Mouse (Mus musculus) ES-Bruce4 (cell line): ENCODE measurements around the gene Shc2. TPM values are rescaled to one million over a fixed set of nuclear protein-coding genes. Genes with fewer than 3 reads are reported as not detected.

Experiments
- H3K27ac ChIP-seq: 2 replicates; pipeline ENCODE4 v1.5.1; 2012; ENCODE audit warnings: low read length, inconsistent platforms; ENCODE audit not compliant: insufficient read depth
- H3K27me3 ChIP-seq: 2 replicates; pipeline ENCODE4 v1.6.1; 2012; ENCODE audit warnings: mild to moderate bottlenecking, low read length, inconsistent platforms; ENCODE audit not compliant: control insufficient read depth, poor library complexity, insufficient read depth, severe bottlenecking
- H3K36me3 ChIP-seq: 2 replicates; pipeline ENCODE4 v1.6.1; 2012; ENCODE audit warnings: inconsistent platforms, mild to moderate bottlenecking, low read length, moderate library complexity; ENCODE audit not compliant: control insufficient read depth, poor library complexity, insufficient read depth, severe bottlenecking
- H3K4me1 ChIP-seq: one replicate; pipeline ENCODE4 v1.8.1; 2011; ENCODE audit warnings: low read length; ENCODE audit not compliant: control insufficient read depth, insufficient read depth
- H3K4me3 ChIP-seq: 2 replicates; pipeline ENCODE4 v1.5.1; 2011; ENCODE audit warnings: low read depth, mild to moderate bottlenecking, low read length
- H3K9ac ChIP-seq: 2 replicates; pipeline ENCODE4 v1.6.1; 2012; ENCODE audit warnings: low read depth, mild to moderate bottlenecking, inconsistent platforms; ENCODE audit not compliant: poor library complexity, severe bottlenecking
- H3K9me3 ChIP-seq: replicated peaks from 2 replicates; pipeline ENCODE4 v1.6.1; 2012; ENCODE audit warnings: mild to moderate bottlenecking, low read length, inconsistent platforms; ENCODE audit not compliant: control insufficient read depth, poor library complexity, insufficient read depth, severe bottlenecking
- CTCF ChIP-seq: IDR thresholded peaks from one replicate; pipeline ENCODE4 v1.8.1; 2011; ENCODE audit warnings: low read depth, low read length
- EP300 ChIP-seq: IDR thresholded peaks from 2 replicates; pipeline ENCODE4 v1.6.1; 2011; ENCODE audit warnings: low read depth, low read length; ENCODE audit not compliant: insufficient read depth
- POLR2A ChIP-seq: IDR thresholded peaks from one replicate; pipeline ENCODE4 v1.8.1; 2011; ENCODE audit warnings: low read length; ENCODE audit not compliant: insufficient read depth
- polyA plus RNA-seq: library from polyadenylated mRNA; stranded (reverse); fragments of >200 nt; gene quantifications from 2 replicates; pipeline ENCODE4 v1.2.4, GENCODE M21; 2011; ENCODE audit warnings: low read depth; ENCODE audit not compliant: missing spikeins, insufficient read depth, insufficient read length

The Shc2 gene
- polyA plus RNA-seq, 1 experiment, result 4.6 TPM

- H3K36me3 ChIP-seq, result no peaks in the 10 kb centered on the region
- no peaks in the 10 kb centered on the region for H3K27me3 ChIP-seq
- no peak overlapping the region for H3K9ac ChIP-seq
- TF ChIP-seq CTCF (no peak), POLR2A (no peak), EP300 (no peak)
- no peak overlapping the region for H3K27ac ChIP-seq
- H3K4me1 ChIP-seq, result peaks cover 4% of the 10 kb centered on the region
- H3K4me3 ChIP-seq, result no peak overlapping the region
- H3K9me3 ChIP-seq, result no peaks in the 10 kb centered on the region
These were observed 22.6 kb upstream of the Shc2 start for GRCm38 (mm10) chr10:79660298-79660697.

- Histone ChIP-seq H3K9me3 (no peaks in the 10 kb centered on the region), H3K36me3 (no peaks in the 10 kb centered on the region), H3K27me3 (no peaks in the 10 kb centered on the region), H3K9ac (no peak overlapping the region), H3K4me1 (peaks cover 4% of the 10 kb centered on the region), H3K4me3 (no peak overlapping the region), H3K27ac (no peak overlapping the region)
- peak; percentile 90 for TF ChIP-seq CTCF
- TF ChIP-seq EP300, result no peak
These were observed 21.1 kb upstream of the Shc2 start for GRCm38 (mm10) chr10:79658829-79659228.

- TF ChIP-seq EP300, result no peak
- no peak for TF ChIP-seq POLR2A
- no peak for TF ChIP-seq CTCF
- Histone ChIP-seq H3K27ac (no peak overlapping the region), H3K36me3 (no peaks in the 10 kb centered on the region), H3K4me1 (no peaks in the 10 kb centered on the region), H3K9me3 (no peaks in the 10 kb centered on the region), H3K27me3 (no peaks in the 10 kb centered on the region), H3K4me3 (no peak overlapping the region), H3K9ac (no peak overlapping the region)
These were observed 17.3 kb upstream of the Shc2 start for GRCm38 (mm10) chr10:79654946-79655395.

GRCm38 (mm10) chr10:79652789-79653188 lies 15.1 kb upstream of the Shc2 start:
- no peak for TF ChIP-seq EP300
- TF ChIP-seq POLR2A, result no peak
- TF ChIP-seq CTCF, result no peak
- H3K9ac ChIP-seq, result no peak overlapping the region
- no peaks in the 10 kb centered on the region for H3K27me3 ChIP-seq
- H3K27ac ChIP-seq, result no peak overlapping the region
- no peaks in the 10 kb centered on the region for H3K4me1 ChIP-seq
- no peak overlapping the region for H3K4me3 ChIP-seq
- H3K36me3 ChIP-seq, result no peaks in the 10 kb centered on the region
- H3K9me3 ChIP-seq, result no peaks in the 10 kb centered on the region

GRCm38 (mm10) chr10:79649070-79649751 lies 11.5 kb upstream of the Shc2 start:
- no peaks in the 10 kb centered on the region for H3K9me3 ChIP-seq
- no peak overlapping the region for H3K27ac ChIP-seq
- no peak overlapping the region for H3K9ac ChIP-seq
- no peaks in the 10 kb centered on the region for H3K36me3 ChIP-seq
- no peaks in the 10 kb centered on the region for H3K27me3 ChIP-seq
- no peaks in the 10 kb centered on the region for H3K4me1 ChIP-seq
- TF ChIP-seq POLR2A, result no peak
- TF ChIP-seq EP300, result no peak
- TF ChIP-seq CTCF, result peak; percentile 97
- H3K4me3 ChIP-seq, result no peak overlapping the region

- H3K36me3 ChIP-seq, result no peaks in the 10 kb centered on the region
- no peaks in the 10 kb centered on the region for H3K9me3 ChIP-seq
- no peak within 1 kb of the TSS for H3K27ac ChIP-seq
- H3K9ac ChIP-seq, result no peak within 1 kb of the TSS
- H3K27me3 ChIP-seq, result no peaks in the 10 kb centered on the region
- no peaks in the 10 kb centered on the region for H3K4me1 ChIP-seq
- TF ChIP-seq EP300 (no peak), POLR2A (no peak), CTCF (no peak)
- no peak within 1 kb of the TSS for H3K4me3 ChIP-seq
These were observed 8.0 kb upstream of the Shc2 start, which contains the start of gene Odf3l2 for GRCm38 (mm10) chr10:79645711-79646110. TSS of gene Odf3l2 (minus strand) at chr10:79645738.
